Mouse (Mus musculus) intestine, embryonic 14.5 days (tissue): ENCODE results near the gene Gm10134. TPM values are rescaled to one million over a fixed set of nuclear protein-coding genes. Genes with fewer than 3 reads are reported as not detected.

ENCODE experiments used
- ATAC-seq: fragments of 200-750 bp; cut with Nextera tagmentation; replicated peaks from 2 replicates; pipeline ENCODE4 v1.8.0; 2017; ENCODE audit warnings: low read depth, moderate number of reproducible peaks, moderate TSS enrichment, moderate library complexity; ENCODE audit not compliant: low FRiP score, low TSS enrichment
- DNase-seq: peaks from one replicate; pipeline ENCODE4 v3.0.0-alpha.2; 2018; ENCODE audit warnings: low spot score
- H3K27ac ChIP-seq: fragments of 300-500 bp; sonication (generic); 2 replicates; pipeline ENCODE4 v1.5.1; 2014; ENCODE audit warnings: low read depth, mild to moderate bottlenecking, control low read depth
- H3K27me3 ChIP-seq: fragments of 300-500 bp; sonication (generic); replicated peaks from 2 replicates; pipeline ENCODE4 v1.6.1; 2014; ENCODE audit warnings: low read length, control low read depth; ENCODE audit not compliant: control insufficient read depth, insufficient read depth
- H3K36me3 ChIP-seq: fragments of 300-500 bp; sonication (generic); 2 replicates; pipeline ENCODE4 v1.6.1; 2014; ENCODE audit warnings: low read length, control low read depth; ENCODE audit not compliant: control insufficient read depth, insufficient read depth
- H3K4me1 ChIP-seq: fragments of 300-500 bp; sonication (generic); replicated peaks from 2 replicates; pipeline ENCODE4 v1.6.1; 2014; ENCODE audit warnings: low read length, control low read depth, mixed read lengths; ENCODE audit not compliant: control insufficient read depth, insufficient read depth
- H3K4me2 ChIP-seq: fragments of 300-500 bp; sonication (generic); 2 replicates; pipeline ENCODE4 v1.6.1; 2014; ENCODE audit warnings: low read length
- H3K4me3 ChIP-seq: fragments of 300-500 bp; sonication (generic); 2 replicates; pipeline ENCODE4 v1.5.1; 2014; ENCODE audit warnings: low read depth, low read length, control low read depth, mixed read lengths
- H3K9ac ChIP-seq: fragments of 300-500 bp; sonication (generic); 2 replicates; pipeline ENCODE4 v1.6.1; 2014; ENCODE audit warnings: mild to moderate bottlenecking, low read length
- H3K9me3 ChIP-seq: fragments of 300-500 bp; sonication (generic); 2 replicates; pipeline ENCODE4 v1.6.1; 2016; ENCODE audit warnings: low read length, control low read depth; ENCODE audit not compliant: control insufficient read depth
- WGBS: fragments of 180-500 bp; shearing (Covaris S2); extraction: QIAGEN DNeasy Blood & Tissue Kit; methylation state at CpG from one replicate; pipeline ENCODE4 v1.1.7; 2014; 5-methylcytosine and 5-hydroxymethylcytosine counted together
- polyA plus RNA-seq: library from polyadenylated mRNA; unstranded; fragments of >200 nt; fragmentation: Nextera tagmentation; extraction: Ambion mirVana; gene quantifications from 2 replicates; pipeline ENCODE4 v1.2.1, GENCODE M21; 2014

Gene Gm10134
- polyA plus RNA-seq, 1 experiment from 2014 or later = 6.4 TPM

GRCm38 (mm10) chr2:28513431-28514370 lies 7.8 kb downstream of the Gm10134 start:
- DNase-seq (peak; percentile 81), ATAC-seq (peak; percentile 32; the same call in 1 of the 2 replicates)
- Histone ChIP-seq H3K36me3 (no peaks in the 10 kb centered on the region), H3K4me1 (peaks cover 9% of the 10 kb centered on the region), H3K9me3 (no peaks in the 10 kb centered on the region), H3K4me3 (peak overlapping the region; percentile 75), H3K27me3 (no peaks in the 10 kb centered on the region), H3K9ac (peak overlapping the region; percentile 83), H3K27ac (peak overlapping the region; percentile 65), H3K4me2 (peak overlapping the region; percentile 95)
- WGBS = 4% methylated on average over 47 of the region's 47 CpGs

GRCm38 (mm10) chr2:28514489-28514888 lies 8.6 kb downstream of the Gm10134 start:
- H3K4me1 ChIP-seq = peaks cover 9% of the 10 kb centered on the region
- peak overlapping the region; percentile 75; the same call in 1 of the 2 replicates for H3K4me3 ChIP-seq
- WGBS = 20% methylated on average over 5 of the region's 5 CpGs
- ATAC-seq (no peak), DNase-seq (peak; percentile 95)
- no peaks in the 10 kb centered on the region for H3K9me3 ChIP-seq
- no peaks in the 10 kb centered on the region for H3K27me3 ChIP-seq
- peak overlapping the region; percentile 95 for H3K4me2 ChIP-seq
- H3K36me3 ChIP-seq = no peaks in the 10 kb centered on the region
- peak overlapping the region; percentile 83; the same call in 1 of the 2 replicates for H3K9ac ChIP-seq
- no peak overlapping the region for H3K27ac ChIP-seq

DNA sequence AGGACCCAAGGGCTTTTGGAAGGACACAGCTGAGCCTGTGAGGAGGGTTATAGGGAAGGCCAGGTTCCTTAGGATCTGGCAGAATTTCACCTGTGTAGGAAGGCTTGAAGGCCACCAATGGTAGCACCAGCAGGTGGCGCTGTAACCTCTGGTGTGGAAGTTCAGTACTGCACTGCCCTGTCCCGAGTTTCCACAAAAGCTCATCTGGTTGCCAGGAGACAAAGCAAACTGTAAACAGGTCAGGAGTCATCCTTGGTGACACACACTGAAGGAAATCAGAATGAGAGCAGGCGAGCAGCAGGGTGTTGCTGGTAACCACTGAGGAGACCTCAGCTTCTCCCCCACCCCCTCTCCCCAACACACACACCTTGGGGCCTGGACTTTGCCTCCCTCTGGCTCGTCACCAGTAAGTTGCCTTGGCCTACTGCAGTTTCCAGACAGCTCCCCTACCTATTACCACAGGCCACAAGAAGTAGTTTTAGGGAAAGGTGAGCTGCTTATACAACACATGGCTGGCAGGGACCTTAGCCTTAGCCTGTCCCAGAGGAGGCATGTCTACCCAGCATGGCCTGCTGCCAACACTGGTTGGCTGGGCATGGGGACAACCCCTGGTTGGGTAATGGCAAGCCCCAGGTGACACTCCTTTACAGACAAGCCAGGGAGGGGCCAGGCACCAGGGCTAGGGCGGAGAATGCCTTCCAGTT lies 11.5 kb downstream of the Gm10134 start:
- H3K9ac ChIP-seq = no peak overlapping the region
- ATAC-seq (peak; percentile 20; the same call in 1 of the 2 replicates), DNase-seq (peak; percentile 82)
- H3K36me3 ChIP-seq = no peaks in the 10 kb centered on the region
- peaks cover 9% of the 10 kb centered on the region for H3K4me1 ChIP-seq
- H3K9me3 ChIP-seq = no peaks in the 10 kb centered on the region
- WGBS = 42% methylated on average over 5 of the region's 5 CpGs
- no peaks in the 10 kb centered on the region for H3K27me3 ChIP-seq
- H3K4me3 ChIP-seq = no peak overlapping the region
- peak overlapping the region; percentile 28 for H3K27ac ChIP-seq
- H3K4me2 ChIP-seq = no peak overlapping the region

- DNase-seq (no peak), ATAC-seq (no peak)
- no peak overlapping the region for H3K9ac ChIP-seq
- peaks cover 9% of the 10 kb centered on the region for H3K4me1 ChIP-seq
- H3K4me2 ChIP-seq = no peak overlapping the region
- WGBS = 21% methylated on average over 2 of the region's 2 CpGs
- no peaks in the 10 kb centered on the region for H3K27me3 ChIP-seq
- H3K9me3 ChIP-seq = no peaks in the 10 kb centered on the region
- H3K4me3 ChIP-seq = no peak overlapping the region
- no peaks in the 10 kb centered on the region for H3K36me3 ChIP-seq
- H3K27ac ChIP-seq = no peak overlapping the region
Measured at GRCm38 (mm10) chr2:28518231-28518630, 12.3 kb downstream of the Gm10134 start.

GRCm38 (mm10) chr2:28520581-28520980 lies 14.7 kb downstream of the Gm10134 start:
- Histone ChIP-seq H3K4me3 (no peak overlapping the region), H3K27ac (no peak overlapping the region), H3K27me3 (no peaks in the 10 kb centered on the region), H3K4me1 (peaks cover 25% of the 10 kb centered on the region), H3K36me3 (no peaks in the 10 kb centered on the region), H3K4me2 (no peak overlapping the region), H3K9ac (no peak overlapping the region), H3K9me3 (no peaks in the 10 kb centered on the region)
- 73% methylated on average over 5 of the region's 5 CpGs for WGBS
- ATAC-seq (no peak), DNase-seq (no peak)

GRCm38 (mm10) chr2:28521571-28522151 lies 15.8 kb downstream of the Gm10134 start:
- Histone ChIP-seq H3K36me3 (no peaks in the 10 kb centered on the region), H3K27me3 (no peaks in the 10 kb centered on the region), H3K27ac (no peak overlapping the region), H3K4me3 (no peak overlapping the region), H3K9me3 (no peaks in the 10 kb centered on the region), H3K4me1 (peaks cover 36% of the 10 kb centered on the region), H3K4me2 (no peak overlapping the region), H3K9ac (no peak overlapping the region)
- WGBS = 82% methylated on average over 6 of the region's 6 CpGs
- ATAC-seq (no peak), DNase-seq (no peak)

- Histone ChIP-seq H3K36me3 (no peaks in the 10 kb centered on the region), H3K9me3 (no peaks in the 10 kb centered on the region), H3K27me3 (no peaks in the 10 kb centered on the region), H3K27ac (no peak overlapping the region), H3K4me2 (no peak overlapping the region), H3K4me1 (peaks cover 36% of the 10 kb centered on the region), H3K9ac (no peak overlapping the region), H3K4me3 (no peak overlapping the region)
- no peak for DNase-seq
- no peak for ATAC-seq
- 80% methylated on average over 4 of the region's 4 CpGs for WGBS
Measured at GRCm38 (mm10) chr2:28522166-28522565, 16.3 kb downstream of the Gm10134 start.

GRCm38 (mm10) chr2:28523643-28524117 lies 17.8 kb downstream of the Gm10134 start:
- 26% methylated on average over 5 of the region's 5 CpGs for WGBS
- Histone ChIP-seq H3K4me1 (peaks cover 31% of the 10 kb centered on the region), H3K27ac (no peak overlapping the region), H3K27me3 (no peaks in the 10 kb centered on the region), H3K9me3 (no peaks in the 10 kb centered on the region), H3K4me3 (no peak overlapping the region), H3K4me2 (no peak overlapping the region), H3K36me3 (no peaks in the 10 kb centered on the region), H3K9ac (no peak overlapping the region)
- DNase-seq (peak; percentile 81), ATAC-seq (peak; percentile 40; the same call in 1 of the 2 replicates)
